Mouse (Mus musculus) MEL (cell line): Measurements from ENCODE around the gene Cfap54. TPM values are rescaled to one million over a fixed set of nuclear protein-coding genes. Genes with fewer than 3 reads are reported as not detected.

Experiments used
- DNase-seq: peaks from one replicate; pipeline ENCODE4 v3.0.0; 2011; ENCODE audit warnings: low read depth, low spot score
- H3K27ac ChIP-seq: 2 replicates; pipeline ENCODE4 v1.5.1; 2012; ENCODE audit warnings: low read depth, mild to moderate bottlenecking, control low read depth, low read length, moderate library complexity; ENCODE audit not compliant: control insufficient read depth
- H3K27me3 ChIP-seq, 2 experiments: fragments of 150-350 bp in 1 of 2; sonication (generic) in 1 of 2; 2 replicates each; pipeline ENCODE4 v1.6.1; 2012; ENCODE audit warnings: low read length in 2 of 2, mild to moderate bottlenecking in 2 of 2, improper control_type of control experiment in 1 of 2, moderate library complexity in 1 of 2; ENCODE audit not compliant: insufficient read depth in 2 of 2, control insufficient read depth in 1 of 2
- H3K36me3 ChIP-seq, 2 experiments: 2 replicates each; pipeline ENCODE4 v1.6.1; 2012 to 2014; ENCODE audit warnings: low read length in 2 of 2, improper control_type of control experiment in 1 of 2, inconsistent platforms in 1 of 2, mild to moderate bottlenecking in 1 of 2; ENCODE audit not compliant: insufficient read depth in 2 of 2, control insufficient read depth in 1 of 2
- H3K4me1 ChIP-seq, 2 experiments: fragments of 150-350 bp in 1 of 2; sonication (generic) in 1 of 2; 2 replicates each; pipeline ENCODE4 v1.6.1; 2012; ENCODE audit warnings: low read length in 2 of 2, improper control_type of control experiment in 1 of 2, mild to moderate bottlenecking in 1 of 2; ENCODE audit not compliant: insufficient read depth in 2 of 2, control insufficient read depth in 1 of 2
- H3K4me3 ChIP-seq, 2 experiments: fragments of 150-350 bp in 1 of 2; sonication (generic) in 1 of 2; 2 replicates each; pipeline ENCODE4 v1.5.1; 2012; ENCODE audit warnings: low read depth in 2 of 2, low read length in 2 of 2, mild to moderate bottlenecking in 2 of 2, moderate library complexity in 2 of 2, control low read depth in 1 of 2, improper control_type of control experiment in 1 of 2; ENCODE audit not compliant: control insufficient read depth in 1 of 2, insufficient read depth in 1 of 2
- H3K79me2 ChIP-seq: 2 replicates; pipeline ENCODE4 v1.6.1; 2012; ENCODE audit warnings: mild to moderate bottlenecking, low read length, moderate library complexity; ENCODE audit not compliant: control insufficient read depth, poor library complexity, insufficient read depth
- H3K9ac ChIP-seq: 2 replicates; pipeline ENCODE4 v1.6.1; 2012; ENCODE audit warnings: low read depth, mild to moderate bottlenecking, control low read depth, low read length, moderate library complexity; ENCODE audit not compliant: control insufficient read depth, poor library complexity, severe bottlenecking
- H3K9me3 ChIP-seq: fragments of 150-350 bp; sonication (generic); replicated peaks from 2 replicates; pipeline ENCODE4 v1.6.1; 2012; ENCODE audit warnings: mild to moderate bottlenecking, low read length, improper control_type of control experiment, moderate library complexity; ENCODE audit not compliant: insufficient read depth
- BHLHE40 ChIP-seq: IDR thresholded peaks from 2 replicates; pipeline ENCODE4 v1.6.1; 2012; ENCODE audit warnings: low read depth, mild to moderate bottlenecking, inconsistent platforms, low read length, improper control_type of control experiment, borderline replicate concordance
- CHD2 ChIP-seq: IDR thresholded peaks from 2 replicates; pipeline ENCODE4 v1.6.1; 2011; ENCODE audit warnings: low read length, improper control_type of control experiment
- CTCF ChIP-seq, 3 experiments: IDR thresholded peaks in 2 of 3; conservative IDR thresholded peaks in 1 of 3; 2 replicates each; pipeline ENCODE4 v1.5.1; 2011 to 2012; ENCODE audit warnings: low read length in 3 of 3, low read depth in 2 of 3, mild to moderate bottlenecking in 2 of 3, improper control_type of control experiment in 1 of 3, inconsistent platforms in 1 of 3, mixed read lengths in 1 of 3, moderate library complexity in 1 of 3; ENCODE audit not compliant: control insufficient read depth in 1 of 3, insufficient read depth in 1 of 3, poor library complexity in 1 of 3, severe bottlenecking in 1 of 3
- GABPA ChIP-seq: IDR thresholded peaks from 2 replicates; pipeline ENCODE4 v1.6.1; 2012; ENCODE audit warnings: low read depth, mild to moderate bottlenecking, inconsistent platforms, low read length, improper control_type of control experiment, moderate library complexity
- MAFK ChIP-seq: IDR thresholded peaks from 2 replicates; pipeline ENCODE4 v1.6.1; 2011; ENCODE audit warnings: low read depth, mild to moderate bottlenecking, low read length, improper control_type of control experiment, borderline replicate concordance
- MAZ ChIP-seq: IDR thresholded peaks from 2 replicates; pipeline ENCODE4 v1.6.1; 2012; ENCODE audit warnings: low read depth, mild to moderate bottlenecking, inconsistent platforms, low read length, improper control_type of control experiment
- MEF2A ChIP-seq: IDR thresholded peaks from 2 replicates; pipeline ENCODE4 v1.6.1; 2014; ENCODE audit warnings: low read depth, mild to moderate bottlenecking, inconsistent platforms, low read length, improper control_type of control experiment; ENCODE audit not compliant: poor library complexity, insufficient replicate concordance, severe bottlenecking; ENCODE audit errors: extremely low read depth
- MXI1 ChIP-seq: IDR thresholded peaks from 2 replicates; pipeline ENCODE4 v1.6.1; 2011; ENCODE audit warnings: mild to moderate bottlenecking, low read depth, low read length, improper control_type of control experiment
- MYB ChIP-seq: IDR thresholded peaks from 2 replicates; pipeline ENCODE4 v1.6.1; 2011; ENCODE audit warnings: mild to moderate bottlenecking, low read depth, low read length, improper control_type of control experiment
- MYC ChIP-seq: IDR thresholded peaks from 2 replicates; pipeline ENCODE4 v1.6.1; 2011; ENCODE audit warnings: low read depth, mild to moderate bottlenecking, low read length, improper control_type of control experiment, moderate library complexity
- NELFE ChIP-seq: IDR thresholded peaks from 2 replicates; pipeline ENCODE4 v1.6.1; 2011; ENCODE audit warnings: low read depth, low read length, improper control_type of control experiment
- NRF1 ChIP-seq: IDR thresholded peaks from 2 replicates; pipeline ENCODE4 v1.6.1; 2014; ENCODE audit warnings: low read depth, mild to moderate bottlenecking, inconsistent platforms, low read length, improper control_type of control experiment, moderate library complexity; ENCODE audit not compliant: poor library complexity, insufficient read depth, severe bottlenecking
- POLR2A ChIP-seq, 2 experiments: IDR thresholded peaks; 2 replicates each; pipeline ENCODE4 v1.6.1; 2011 to 2012; ENCODE audit warnings: low read length in 2 of 2, mild to moderate bottlenecking in 2 of 2, control low read depth in 1 of 2, improper control_type of control experiment in 1 of 2, low read depth in 1 of 2, moderate library complexity in 1 of 2; ENCODE audit not compliant: control insufficient read depth in 1 of 2, insufficient read depth in 1 of 2, poor library complexity in 1 of 2
- POLR2AphosphoS2 ChIP-seq: IDR thresholded peaks from 2 replicates; pipeline ENCODE4 v1.6.1; 2011; ENCODE audit warnings: low read length, improper control_type of control experiment
- POLR2AphosphoS5 ChIP-seq: IDR thresholded peaks from 2 replicates; pipeline ENCODE4 v1.6.1; 2012; ENCODE audit warnings: low read depth, borderline replicate concordance, mild to moderate bottlenecking, inconsistent platforms, low read length, moderate library complexity, mixed read lengths
- RAD21 ChIP-seq: IDR thresholded peaks from 2 replicates; pipeline ENCODE4 v1.6.1; 2011; ENCODE audit warnings: mild to moderate bottlenecking, low read depth, low read length, improper control_type of control experiment
- SIN3A ChIP-seq: IDR thresholded peaks from 2 replicates; pipeline ENCODE4 v1.6.1; 2012; ENCODE audit warnings: low read length, improper control_type of control experiment, inconsistent platforms
- SMC3 ChIP-seq: IDR thresholded peaks from 2 replicates; pipeline ENCODE4 v1.6.1; 2011; ENCODE audit warnings: low read depth, low read length, improper control_type of control experiment
- TCF12 ChIP-seq: IDR thresholded peaks from 2 replicates; pipeline ENCODE4 v1.6.1; 2014; ENCODE audit warnings: low read depth, mild to moderate bottlenecking, inconsistent platforms, low read length, improper control_type of control experiment, moderate library complexity
- UBTF ChIP-seq: IDR thresholded peaks from 2 replicates; pipeline ENCODE4 v1.6.1; 2012; ENCODE audit warnings: low read depth, mild to moderate bottlenecking, inconsistent platforms, low read length, improper control_type of control experiment, moderate library complexity, borderline replicate concordance; ENCODE audit not compliant: insufficient read depth
- USF2 ChIP-seq, 2 experiments: IDR thresholded peaks; 2 replicates each; pipeline ENCODE4 v1.6.1; 2011 to 2012; ENCODE audit warnings: improper control_type of control experiment in 2 of 2, low read length in 2 of 2, borderline replicate concordance in 1 of 2, inconsistent platforms in 1 of 2, low read depth in 1 of 2, mild to moderate bottlenecking in 1 of 2; ENCODE audit not compliant: insufficient read depth in 1 of 2
- ZC3H11A ChIP-seq: IDR thresholded peaks from 2 replicates; pipeline ENCODE4 v1.6.1; 2012; ENCODE audit warnings: low read depth, mild to moderate bottlenecking, inconsistent platforms, low read length, improper control_type of control experiment
- ZKSCAN1 ChIP-seq: IDR thresholded peaks from 2 replicates; pipeline ENCODE4 v1.6.1; 2012; ENCODE audit warnings: low read depth, mild to moderate bottlenecking, inconsistent platforms, low read length, improper control_type of control experiment, moderate library complexity
- ZNF384 ChIP-seq: IDR thresholded peaks from 2 replicates; pipeline ENCODE4 v1.6.1; 2012; ENCODE audit warnings: low read depth, mild to moderate bottlenecking, inconsistent platforms, low read length, improper control_type of control experiment
- polyA plus RNA-seq, 2 experiments: library from polyadenylated mRNA; stranded (reverse) in 1 of 2; unstranded in 1 of 2; fragments of >175 nt in 1 of 2; fragments of >200 nt in 1 of 2; gene quantifications; 2 replicates each; pipeline versions ENCODE4 v1.2.1 to v1.2.4; 2012; ENCODE audit warnings: low replicate concordance in 2 of 2, low read depth in 1 of 2; ENCODE audit not compliant: insufficient read length in 2 of 2, insufficient read depth in 1 of 2, missing spikeins in 1 of 2
- total RNA-seq: library from RNA; depleted of rRNA; stranded (reverse); fragments of 300-350 nt; gene quantifications from 2 replicates; pipeline ENCODE4 v1.2.3, GENCODE M21; 2012

Gene Cfap54
- total and polyA plus RNA-seq, 3 experiments: 2.0 to 2.7 TPM; not detected in 1

- Histone ChIP-seq H3K9ac (no peak overlapping the region), H3K27ac (no peak overlapping the region), H3K36me3 (no peaks in the 10 kb centered on the region), H3K4me1 (no peaks in the 10 kb centered on the region), H3K4me3 (no peak overlapping the region), H3K27me3 (no peaks in the 10 kb centered on the region), H3K79me2 (no peaks in the 10 kb centered on the region), H3K9me3 (no peaks in the 10 kb centered on the region)
- TF ChIP-seq RAD21 (no peak), SMC3 (no peak), MAFK (no peak), NRF1 (no peak), MAZ (no peak), POLR2AphosphoS5 (no peak), NELFE (no peak), ZKSCAN1 (no peak), ZNF384 (no peak), CTCF (IDR thresholded peaks at IDR 0.05 in 2 of 3, conservative IDR thresholded peaks at IDR 0.05 in 1 of 3; ENCODE audit: control insufficient read depth in 1 of 3, insufficient read depth in 1 of 3, low read depth in 2 of 3, low read length in 3 of 3, poor library complexity in 1 of 3, severe bottlenecking in 1 of 3) (no peak), SIN3A (no peak), GABPA (no peak), TCF12 (no peak), POLR2AphosphoS2 (no peak), POLR2A (IDR thresholded peaks at IDR 0.05; ENCODE audit: control insufficient read depth in 1 of 2, insufficient read depth in 1 of 2, low read depth in 1 of 2, low read length in 2 of 2, poor library complexity in 1 of 2) (no peak)
- no peak for DNase-seq
Measured at GRCm38 (mm10) chr10:93053315-93053714, 28.1 kb downstream of the Cfap54 start.

- DNase-seq: peak; percentile 92
- H3K9me3 ChIP-seq: no peaks in the 10 kb centered on the region
- H3K79me2 ChIP-seq: no peaks in the 10 kb centered on the region
- no peaks in the 10 kb centered on the region for H3K4me1 ChIP-seq
- no peaks in the 10 kb centered on the region for H3K27me3 ChIP-seq
- peak overlapping the region; percentile 49 for H3K9ac ChIP-seq
- no peaks in the 10 kb centered on the region for H3K36me3 ChIP-seq
- peak overlapping the region; percentile 17 to 18; a peak in 1 of 4 replicates for H3K4me3 ChIP-seq
- peak overlapping the region; percentile 56 for H3K27ac ChIP-seq
- TF ChIP-seq RAD21: peak; percentile 95
- peak; percentile 66 for TF ChIP-seq SIN3A
- TF ChIP-seq MYC: 0 out of 2 replicates have a peak, but pooled peaks have one; percentile 45
- no peak for TF ChIP-seq CHD2
- TF ChIP-seq USF2 (IDR thresholded peaks at IDR 0.05; ENCODE audit: borderline replicate concordance in 1 of 2, insufficient read depth in 1 of 2, low read depth in 1 of 2, low read length in 2 of 2): no peak
- no peak for TF ChIP-seq MXI1
- TF ChIP-seq ZC3H11A: peak; percentile 94
- no peak for TF ChIP-seq BHLHE40
- TF ChIP-seq POLR2AphosphoS2: no peak
- TF ChIP-seq SMC3: peak; percentile 92
- TF ChIP-seq UBTF: no peak
- TF ChIP-seq CTCF (IDR thresholded peaks at IDR 0.05 in 2 of 3, conservative IDR thresholded peaks at IDR 0.05 in 1 of 3; ENCODE audit: control insufficient read depth in 1 of 3, insufficient read depth in 1 of 3, low read depth in 2 of 3, low read length in 3 of 3, poor library complexity in 1 of 3, severe bottlenecking in 1 of 3): peak; percentile 39 to 82 (median 68)
- peak; percentile 64 for TF ChIP-seq ZNF384
- no peak for TF ChIP-seq MYB
- TF ChIP-seq MEF2A: no peak
- no peak for TF ChIP-seq NELFE
Measured at GRCm38 (mm10) chr10:93051016-93051726, 30.2 kb downstream of the Cfap54 start.
